Mouse (Mus musculus) kidney, postnatal 36 days (tissue): ENCODE measurements around the gene Otp.

ENCODE experiments used
- DNase-seq, 2 experiments: peaks; one replicate each; pipeline ENCODE4 v3.0.0; 2021 to 2022; ENCODE audit warnings: mixed read lengths in 2 of 2

Otp gene

DNA sequence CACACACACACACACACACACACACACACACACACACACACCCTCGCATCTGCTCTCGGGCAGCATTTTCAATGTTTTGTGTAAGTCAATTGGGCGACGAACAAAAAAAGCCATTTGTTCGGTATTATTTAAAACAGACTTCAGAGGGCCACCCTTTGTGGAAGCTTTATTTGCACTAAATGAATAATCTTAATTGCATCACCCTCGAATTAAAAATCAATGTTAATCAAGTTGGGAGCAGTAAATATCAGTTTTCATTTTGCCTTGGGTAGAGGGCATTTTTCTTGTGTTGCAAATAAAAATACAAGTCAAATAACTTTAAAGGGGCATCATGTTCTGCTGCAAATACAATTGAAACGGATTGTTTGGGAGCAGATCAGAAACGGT is 1.4 kb upstream of the Otp start:
- DNase-seq: no peak

DNA sequence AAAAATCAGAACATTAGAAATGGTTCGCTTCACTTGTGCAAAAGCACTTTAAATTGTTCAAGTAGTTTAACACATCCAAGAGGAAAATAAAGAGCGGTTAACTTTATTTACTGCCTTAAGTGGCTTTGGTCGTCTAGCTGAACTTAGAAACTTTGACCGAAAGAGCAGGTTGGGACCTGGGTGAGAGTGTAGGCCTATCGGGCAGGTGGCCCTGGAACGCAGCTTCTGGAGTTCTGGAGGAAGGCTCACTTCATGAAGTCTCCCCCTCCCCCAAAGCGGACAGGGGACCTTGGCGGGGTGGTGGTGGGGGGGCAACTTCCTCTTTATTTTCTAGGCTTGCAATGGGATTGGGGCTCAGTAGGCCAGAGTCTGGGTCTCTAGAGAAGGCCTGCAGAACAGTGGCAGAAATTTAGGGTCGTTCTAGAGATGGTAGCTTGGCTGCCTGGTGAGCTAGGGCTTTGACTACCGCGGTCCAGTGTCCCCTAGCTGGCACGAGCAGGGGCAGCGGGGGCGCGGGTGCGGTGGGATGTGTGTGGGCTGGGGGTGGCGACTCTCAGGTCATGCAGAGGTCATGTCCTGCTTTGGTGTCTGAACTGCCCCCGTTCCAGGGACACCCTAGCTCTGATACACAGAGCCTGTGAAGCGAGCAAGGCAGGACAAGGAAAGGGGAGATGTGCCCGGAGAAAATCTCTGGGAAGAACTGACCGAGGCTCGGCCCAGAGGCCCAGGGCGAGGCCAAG is 576 bp upstream of the Otp start:
- no peak for DNase-seq

DNA sequence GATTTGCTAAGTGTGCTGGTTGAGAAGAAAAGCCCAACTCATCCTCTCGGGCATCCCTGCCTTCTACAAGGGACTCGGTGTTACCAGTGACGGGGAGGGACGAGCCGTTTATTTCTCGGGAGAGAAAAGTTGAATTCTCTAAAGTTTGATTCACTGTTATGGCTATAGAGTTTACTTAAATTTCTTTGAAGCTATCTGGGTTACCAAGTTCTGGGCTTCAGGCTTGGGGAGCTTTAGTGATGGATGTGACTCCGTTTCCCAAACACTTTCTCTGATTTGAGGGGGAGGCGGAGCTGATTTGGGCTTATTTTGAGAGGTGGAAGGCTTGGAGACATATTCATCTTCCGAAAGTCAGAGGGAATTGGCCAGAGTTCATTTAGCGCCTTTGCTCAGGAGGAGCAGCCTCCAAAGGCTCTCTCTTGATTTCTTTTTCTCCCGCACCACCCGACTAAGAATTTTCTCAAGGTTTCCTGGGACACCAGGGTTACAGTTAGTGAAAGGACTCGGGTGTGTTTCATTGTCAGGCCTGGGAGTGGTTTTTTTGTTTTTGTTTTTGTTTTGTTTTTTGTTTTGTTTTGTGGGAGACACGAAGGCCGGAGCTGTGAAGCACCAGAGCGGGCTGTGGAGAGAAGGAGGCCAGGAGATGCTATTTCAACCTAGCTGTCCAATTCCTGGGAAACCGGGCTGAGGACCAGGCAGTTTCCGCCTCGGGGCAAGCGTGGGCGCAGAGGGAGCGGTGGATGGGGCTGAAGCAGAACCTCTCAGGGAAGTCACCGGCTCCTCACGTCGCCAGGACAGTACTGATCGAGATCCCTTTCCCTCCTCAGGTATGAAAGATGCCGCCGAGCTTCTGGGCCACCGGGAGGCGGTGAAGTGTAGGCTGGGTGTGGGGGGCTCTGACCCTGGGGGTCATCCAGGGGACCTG is 1.1 kb downstream of the Otp start:
- DNase-seq: no peak

DNA sequence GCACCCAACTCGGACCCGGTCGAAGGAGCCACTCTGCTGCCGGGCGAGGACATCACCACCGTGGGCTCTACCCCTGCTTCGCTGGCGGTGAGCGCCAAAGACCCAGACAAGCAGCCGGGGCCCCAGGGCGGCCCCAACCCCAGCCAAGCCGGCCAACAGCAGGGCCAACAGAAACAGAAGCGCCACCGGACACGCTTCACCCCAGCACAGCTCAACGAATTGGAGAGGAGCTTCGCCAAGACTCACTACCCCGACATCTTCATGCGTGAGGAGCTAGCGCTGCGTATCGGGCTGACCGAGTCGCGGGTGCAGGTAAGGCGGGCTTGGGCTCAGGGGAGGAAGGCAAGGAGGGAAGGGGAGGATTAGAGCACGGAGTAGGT is 1.8 kb downstream of the Otp start:
- no peak for DNase-seq

DNA sequence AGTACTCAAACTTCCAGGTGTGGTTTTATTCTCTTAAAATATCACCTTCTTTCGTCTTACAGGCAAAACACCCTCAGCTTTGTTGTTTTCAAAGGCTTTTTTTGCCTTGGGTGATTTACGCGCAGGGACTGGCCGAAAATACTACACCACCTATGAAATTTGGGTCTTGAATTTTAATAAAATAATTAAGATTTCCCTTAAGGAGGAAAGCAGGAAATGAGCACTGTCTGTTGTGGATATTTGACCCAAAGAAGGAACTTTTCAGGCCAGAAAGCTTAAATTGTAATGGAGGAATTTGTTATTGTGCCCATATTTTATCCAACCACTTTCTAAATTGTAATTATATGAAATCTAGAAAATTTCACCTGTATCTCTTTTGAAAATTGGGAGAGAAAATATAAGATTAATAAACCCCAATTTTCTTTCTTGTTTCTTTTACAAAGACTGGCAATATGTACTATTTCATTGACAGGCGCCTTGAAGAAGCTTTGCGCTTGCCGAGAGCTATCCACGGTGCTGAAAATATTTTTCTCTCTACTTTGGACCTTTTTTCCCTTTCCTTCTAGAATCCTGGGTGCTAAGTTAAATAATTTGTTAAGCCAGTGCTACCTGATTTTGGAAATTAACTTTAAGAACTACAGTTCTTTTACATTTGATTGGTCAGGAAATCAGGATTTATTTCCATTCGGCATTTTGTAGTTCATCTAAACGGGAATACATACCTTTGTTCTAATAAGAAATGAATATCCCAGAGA is 2.8 kb downstream of the Otp start:
- peak; percentile 15 to 36 for DNase-seq

GRCm38 (mm10) chr13:94881201-94881600 is 5.8 kb downstream of the Otp start:
- DNase-seq: no peak

- DNase-seq: no peak
These were observed 6.8 kb downstream of the Otp start for GRCm38 (mm10) chr13:94882221-94882620.

DNA sequence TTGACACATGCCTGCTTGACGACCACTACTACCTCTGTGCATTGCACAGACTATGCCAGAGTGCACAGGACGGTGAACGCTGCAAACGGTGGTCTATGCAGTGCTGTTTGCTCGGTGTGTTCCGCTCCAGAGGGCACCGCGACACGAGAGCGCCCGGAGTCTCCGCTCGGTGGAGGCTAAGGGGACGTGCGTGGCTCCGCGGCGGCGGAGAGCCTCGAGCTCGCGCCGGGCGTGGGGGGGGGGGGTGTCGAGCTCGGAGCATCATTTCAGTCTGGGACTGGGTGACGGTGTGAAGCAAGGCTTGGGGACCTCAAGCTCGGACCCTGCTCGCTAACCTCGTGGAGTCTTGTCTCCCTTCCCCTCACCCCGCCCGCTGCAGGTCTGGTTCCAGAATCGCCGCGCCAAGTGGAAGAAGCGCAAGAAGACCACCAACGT is 7.3 kb downstream of the Otp start:
- DNase-seq: no peak

DNA sequence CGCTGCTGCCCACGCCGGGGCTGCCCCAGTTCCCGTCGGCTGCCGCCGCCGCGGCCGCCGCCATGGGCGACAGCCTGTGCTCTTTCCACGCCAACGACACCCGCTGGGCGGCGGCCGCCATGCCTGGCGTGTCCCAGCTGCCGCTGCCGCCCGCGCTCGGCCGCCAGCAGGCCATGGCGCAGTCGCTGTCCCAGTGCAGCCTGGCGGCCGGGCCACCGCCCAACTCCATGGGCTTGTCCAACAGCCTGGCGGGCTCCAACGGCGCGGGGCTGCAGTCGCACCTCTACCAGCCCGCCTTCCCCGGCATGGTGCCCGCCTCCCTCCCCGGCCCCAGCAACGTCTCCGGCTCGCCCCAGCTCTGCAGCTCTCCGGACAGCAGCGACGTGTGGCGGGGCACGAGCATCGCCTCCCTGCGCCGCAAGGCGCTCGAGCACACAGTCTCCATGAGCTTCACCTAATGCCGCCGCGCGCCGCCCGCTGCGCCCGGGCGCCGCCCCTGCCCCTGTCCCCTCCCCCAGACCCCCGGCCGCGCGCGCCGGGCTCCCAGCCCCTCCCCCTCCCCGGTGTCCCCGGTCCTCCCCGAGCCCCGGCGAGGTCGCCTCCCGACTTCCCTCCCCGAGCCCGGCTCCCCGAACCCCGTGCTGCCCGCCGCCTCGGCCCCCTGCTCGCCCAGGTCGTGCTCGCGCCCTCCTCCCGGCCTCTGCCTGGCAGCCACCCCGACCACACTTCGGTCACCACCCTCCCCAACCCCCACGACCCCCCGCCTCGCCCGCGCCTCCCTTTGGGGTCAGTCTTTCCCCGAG is 8.0 kb downstream of the Otp start:
- DNase-seq: peak in 1 of 2 experiments; percentile 48

- no peak for DNase-seq
These were observed 8.9 kb downstream of the Otp start for GRCm38 (mm10) chr13:94883966-94884960.

GRCm38 (mm10) chr13:94885291-94886235 is 10.2 kb downstream of the Otp start:
- DNase-seq: peak in 1 of 2 experiments; percentile 32

DNA sequence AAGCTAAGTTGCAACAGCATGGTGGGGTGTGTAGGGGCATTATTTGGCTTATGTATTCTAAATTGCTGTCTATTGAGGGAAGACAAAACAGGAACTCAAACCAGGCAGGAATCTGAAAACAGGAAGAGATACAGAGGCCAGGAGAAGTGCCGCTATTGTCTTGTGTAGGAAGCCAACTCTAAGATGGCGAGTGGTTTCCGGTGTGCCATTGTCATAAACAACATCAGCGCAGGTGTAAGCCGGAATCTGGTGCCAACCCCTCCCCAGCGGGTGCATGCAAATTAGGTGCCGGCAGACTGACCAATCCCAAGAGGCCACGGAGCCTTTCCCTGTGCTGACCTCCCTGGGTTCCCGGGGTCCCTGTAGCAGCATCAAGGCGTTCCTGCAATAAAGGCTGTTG is 32.4 kb downstream of the Otp start:
- no peak for DNase-seq

DNA sequence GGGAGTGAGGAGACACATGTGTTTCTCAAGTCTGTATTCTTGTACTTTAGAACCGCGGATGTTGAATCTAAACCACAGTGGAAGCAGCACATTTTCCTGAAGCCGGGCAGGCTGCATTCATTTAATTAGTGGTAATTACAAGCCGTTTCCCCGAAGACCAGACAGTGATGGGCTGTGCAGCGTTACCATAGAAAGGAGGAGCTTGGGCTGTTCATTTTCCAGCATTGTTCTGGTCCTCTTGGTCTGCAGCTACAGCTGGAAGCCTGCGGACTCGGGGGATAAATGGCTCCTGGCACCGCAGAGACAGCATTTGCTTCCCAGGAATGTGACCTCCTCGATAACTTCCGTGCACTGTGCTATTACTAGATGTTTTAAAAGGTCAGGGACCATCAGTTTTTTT is 37.6 kb downstream of the Otp start:
- no peak for DNase-seq

- no peak for DNase-seq
These were observed 40.3 kb downstream of the Otp start for GRCm38 (mm10) chr13:94915654-94916053.

- DNase-seq: no peak
These were observed 52.7 kb downstream of the Otp start for GRCm38 (mm10) chr13:94928086-94928485.
